In the genomic region with DNA sequence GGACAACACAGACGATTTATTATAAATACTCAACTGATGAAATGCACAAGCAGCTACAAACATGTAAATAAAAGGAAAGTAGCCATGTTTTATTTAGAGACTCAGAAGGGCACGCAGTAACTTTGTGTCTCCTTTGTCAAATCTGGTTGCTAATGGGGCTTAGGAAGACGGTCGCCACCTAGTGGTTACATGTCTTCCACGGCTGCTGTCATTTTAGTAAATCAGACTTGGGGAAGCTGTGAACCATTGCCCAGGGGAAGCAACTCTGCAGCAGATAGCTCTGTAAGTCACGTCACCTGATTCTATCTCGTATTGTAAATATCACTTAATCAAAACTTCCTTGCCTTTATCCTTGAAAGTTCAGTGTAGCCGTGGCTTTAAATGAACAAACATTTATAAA, we compare ENCODE assay signal across 8 mouse cellular contexts. TPM values are rescaled to one million over a fixed set of nuclear protein-coding genes. Genes with fewer than 3 reads are reported as not detected.
DNase-seq lines count a peak whose midpoint lies in the region; ATAC-seq and TF ChIP-seq lines count a peak whose summit lies in the region.

No protein-coding gene starts in this region.

- WGBS in forebrain, postnatal 0 days = 12% methylated on average over 8 of the region's 8 CpGs
- WGBS in kidney, postnatal 0 days = 13% methylated on average over 8 of the region's 8 CpGs
- WGBS in lung, embryonic 14.5 days = 8% methylated on average over 8 of the region's 8 CpGs

- no peaks in the 10 kb centered on the region for H3K4me1 ChIP-seq in forebrain, postnatal 0 days (ENCODE audit: insufficient read depth)
- no peaks in the 10 kb centered on the region for H3K4me1 ChIP-seq in kidney, postnatal 0 days (replicated peaks; ENCODE audit: insufficient read depth, low read length)
- no peaks in the 10 kb centered on the region for H3K4me1 ChIP-seq in lung, embryonic 14.5 days (ENCODE audit: insufficient read depth)

- H3K9me3 ChIP-seq in forebrain, postnatal 0 days (ENCODE audit: low read length) = no peaks in the 10 kb centered on the region
- H3K9me3 ChIP-seq in kidney, postnatal 0 days (replicated peaks; ENCODE audit: low read length) = no peaks in the 10 kb centered on the region
- no peaks in the 10 kb centered on the region for H3K9me3 ChIP-seq in lung, embryonic 14.5 days (ENCODE audit: low read depth, low read length)

- no peak overlapping the region for H3K4me2 ChIP-seq in forebrain, postnatal 0 days (ENCODE audit: low read depth)
- no peak overlapping the region for H3K4me2 ChIP-seq in kidney, postnatal 0 days (ENCODE audit: low read length)
- no peak overlapping the region for H3K4me2 ChIP-seq in lung, embryonic 14.5 days

- no peak overlapping the region for H3K9ac ChIP-seq in forebrain, postnatal 0 days
- H3K9ac ChIP-seq in kidney, postnatal 0 days (ENCODE audit: low read depth, low read length) = no peak overlapping the region
- H3K9ac ChIP-seq in lung, embryonic 14.5 days = no peak overlapping the region

- H3K27ac ChIP-seq in forebrain, postnatal 0 days (ENCODE audit: low read depth, low read length) = no peak overlapping the region
- H3K27ac ChIP-seq in kidney, postnatal 0 days = no peak overlapping the region
- H3K27ac ChIP-seq in lung, embryonic 14.5 days (ENCODE audit: low read depth) = no peak overlapping the region

- no peaks in the 10 kb centered on the region for H3K27me3 ChIP-seq in forebrain, postnatal 0 days (ENCODE audit: insufficient read depth, low read length)
- H3K27me3 ChIP-seq in kidney, postnatal 0 days (ENCODE audit: insufficient read depth, low read length) = no peaks in the 10 kb centered on the region
- no peaks in the 10 kb centered on the region for H3K27me3 ChIP-seq in lung, embryonic 14.5 days (ENCODE audit: insufficient read depth, low read length)

- TF ChIP-seq CTCF in forebrain, postnatal 0 days (IDR thresholded peaks at IDR 0.05; ENCODE audit: low read depth) = peak; percentile 85
- peak; percentile 87 for TF ChIP-seq CTCF in kidney, postnatal 0 days (IDR thresholded peaks at IDR 0.05; ENCODE audit: low read depth)
- peak; percentile 87 for TF ChIP-seq CTCF in lung, embryonic 14.5 days (IDR thresholded peaks at IDR 0.05; ENCODE audit: low read depth)

- DNase-seq in cerebellum, adult 11-12 months = no peak
- DNase-seq in CD8-positive naive resting alpha-beta T cell, adult 2 months (ENCODE audit: low read depth in 2 of 2, low spot score in 2 of 2) = peak; percentile 43 to 67
- peak; percentile 59 for DNase-seq in c-Kit-positive CD71-positive TER-119-negative erythroid progenitor cells, embryonic 14.5 days (ENCODE audit: low read depth)
- peak; percentile 81 for DNase-seq in forebrain, postnatal 0 days
- peak; percentile 91 for DNase-seq in kidney, postnatal 0 days (ENCODE audit: low spot score)
- DNase-seq in lung, embryonic 14.5 days = peak; percentile 92
- DNase-seq in retina, adult 2 months (ENCODE audit: low read depth, low spot score) = peak; percentile 44

- H3K4me3 ChIP-seq in forebrain, postnatal 0 days (ENCODE audit: low read depth, low read length) = no peak overlapping the region
- H3K4me3 ChIP-seq in kidney, postnatal 0 days (replicated peaks; ENCODE audit: low read depth, low read length) = no peak overlapping the region
- no peak overlapping the region for H3K4me3 ChIP-seq in lung, embryonic 14.5 days (ENCODE audit: low read depth, low read length)

- H3K36me3 ChIP-seq in forebrain, postnatal 0 days (ENCODE audit: insufficient read depth) = no peaks in the 10 kb centered on the region
- H3K36me3 ChIP-seq in kidney, postnatal 0 days (ENCODE audit: insufficient read depth, low read length) = no peaks in the 10 kb centered on the region
- no peaks in the 10 kb centered on the region for H3K36me3 ChIP-seq in lung, embryonic 14.5 days (ENCODE audit: insufficient read depth)

- ATAC-seq in cerebellum, adult (ENCODE audit: insufficient number of reproducible peaks, low FRiP score, low TSS enrichment) = 0 out of 2 replicates have a peak, but pooled peaks have one; percentile 70
- ATAC-seq in forebrain, postnatal 0 days = peak; percentile 65
- no peak for ATAC-seq in kidney, postnatal 0 days (replicated peaks; ENCODE audit: low FRiP score, low read depth)
- peak; percentile 38; the same call in 1 of the 2 replicates for ATAC-seq in lung, embryonic 14.5 days (ENCODE audit: insufficient read depth)

RNA-seq across cellular contexts. Expression of a gene that starts 7.9 kb away (rescaled TPM):
- total RNA-seq in forebrain, postnatal 0 days (2014; rRNA removed) = 27.6 and 38.9 TPM in 2 replicates
- 35.0 and 36.5 TPM in 2 replicates for polyA plus RNA-seq in forebrain, postnatal 0 days (2015; fragmentation: Nextera tagmentation; extraction: Ambion mirVana)
- polyA plus RNA-seq in kidney, postnatal 0 days (2015; fragmentation: Nextera tagmentation; extraction: Ambion mirVana) = 43.2 and 52.5 TPM in 2 replicates
- polyA plus RNA-seq in lung, embryonic 14.5 days (2014; fragmentation: Nextera tagmentation; extraction: Ambion mirVana) = 70.3 and 78.4 TPM in 2 replicates
